Mouse (Mus musculus): Measurements from ENCODE around the gene Rfxank. TPM values are rescaled to one million over a fixed set of nuclear protein-coding genes. Genes with fewer than 3 reads are reported as not detected.
A peak's percentile ranks its signal among the peaks of the same experiment; 100 is the strongest.

Gene Rfxank
- polyA plus RNA-seq, 1 experiment from 2014 or later: 17.8 TPM

DNA sequence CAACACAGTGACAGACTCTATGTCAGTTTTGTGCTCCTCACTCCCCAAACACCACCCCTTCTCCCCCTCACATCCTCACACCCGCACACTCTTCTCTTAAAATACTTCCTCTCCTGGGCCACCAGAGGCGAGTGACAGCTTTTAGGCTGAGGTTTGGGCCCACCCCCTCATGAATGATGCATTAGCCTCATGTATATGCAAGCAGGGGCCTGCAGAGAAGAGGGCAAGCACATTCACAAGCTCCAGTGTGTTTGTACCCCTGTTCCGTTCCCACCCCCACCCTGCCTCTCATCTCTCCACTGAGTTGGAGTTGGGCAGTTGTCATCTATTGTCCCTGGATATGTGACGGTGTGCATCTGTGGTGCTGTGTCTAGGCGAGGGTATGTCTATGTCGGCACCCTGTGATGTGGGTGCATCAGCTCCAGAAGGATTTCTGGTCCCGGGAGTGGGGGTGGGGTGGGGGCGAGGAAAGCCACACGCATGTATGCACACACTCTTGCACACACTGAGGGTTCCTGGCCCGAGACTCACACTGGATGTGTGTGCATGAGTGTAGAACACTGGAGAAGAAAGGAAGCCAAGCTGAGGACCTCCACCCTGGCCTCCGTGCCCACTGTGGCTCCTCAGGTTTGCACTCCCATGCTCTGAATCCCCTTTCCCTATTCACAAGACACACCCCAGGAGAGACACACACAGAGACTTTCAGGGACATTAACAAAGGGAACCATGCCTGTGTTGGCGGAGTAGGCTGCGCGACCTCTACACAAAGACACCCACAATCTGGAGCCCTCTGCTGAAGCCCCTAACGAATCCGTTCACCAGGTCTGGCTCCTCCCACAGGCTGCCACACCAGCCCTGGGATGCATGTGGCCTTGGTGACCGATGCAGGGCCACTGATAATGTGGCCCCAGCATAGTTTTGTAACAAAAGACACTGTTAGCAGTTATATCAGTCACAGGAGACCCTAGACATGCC, 19.9 kb downstream of the Rfxank start:
- peak overlapping the region; percentile 96 for H3K27ac ChIP-seq (replicated peaks)
- peak overlapping the region; percentile 65 for H3K4me3 ChIP-seq
- H3K9me3 ChIP-seq: no peaks in the 10 kb centered on the region
- WGBS: 4% methylated on average over 17 of the region's 17 CpGs
- peaks cover 21% of the 10 kb centered on the region for H3K36me3 ChIP-seq
- peak; percentile 87 for ATAC-seq (ENCODE audit: low FRiP score, low read depth)
- H3K27me3 ChIP-seq: peaks cover 39% of the 10 kb centered on the region
- peaks cover 31% of the 10 kb centered on the region for H3K4me1 ChIP-seq
- peak overlapping the region; percentile 64 for H3K4me2 ChIP-seq (replicated peaks)
- H3K9ac ChIP-seq (replicated peaks): peak overlapping the region; percentile 91

GRCm38 (mm10) chr8:70117611-70118010, 21.3 kb downstream of the Rfxank start:
- 7% methylated on average over 9 of the region's 9 CpGs for WGBS
- Histone ChIP-seq H3K36me3 (peaks cover 35% of the 10 kb centered on the region), H3K27me3 (peaks cover 52% of the 10 kb centered on the region), H3K27ac (replicated peaks) (no peak overlapping the region), H3K4me2 (replicated peaks) (peak overlapping the region; percentile 64), H3K9me3 (no peaks in the 10 kb centered on the region), H3K4me3 (peak overlapping the region; percentile 65; the same call in 1 of the 2 replicates), H3K4me1 (peaks cover 38% of the 10 kb centered on the region), H3K9ac (replicated peaks) (peak overlapping the region; percentile 32; the same call in 1 of the 2 replicates)
- no peak for ATAC-seq (ENCODE audit: low FRiP score, low read depth)

GRCm38 (mm10) chr8:70114892-70115291, 24.1 kb downstream of the Rfxank start:
- Histone ChIP-seq H3K4me3 (no peak overlapping the region), H3K4me2 (replicated peaks) (no peak overlapping the region), H3K36me3 (peaks cover 62% of the 10 kb centered on the region), H3K27ac (replicated peaks) (no peak overlapping the region), H3K9ac (replicated peaks) (no peak overlapping the region; the same call in 1 of the 2 replicates), H3K4me1 (peaks cover 35% of the 10 kb centered on the region), H3K9me3 (no peaks in the 10 kb centered on the region), H3K27me3 (peaks cover 75% of the 10 kb centered on the region)
- ATAC-seq (ENCODE audit: low FRiP score, low read depth): no peak
- 67% methylated on average over 13 of the region's 13 CpGs for WGBS

DNA sequence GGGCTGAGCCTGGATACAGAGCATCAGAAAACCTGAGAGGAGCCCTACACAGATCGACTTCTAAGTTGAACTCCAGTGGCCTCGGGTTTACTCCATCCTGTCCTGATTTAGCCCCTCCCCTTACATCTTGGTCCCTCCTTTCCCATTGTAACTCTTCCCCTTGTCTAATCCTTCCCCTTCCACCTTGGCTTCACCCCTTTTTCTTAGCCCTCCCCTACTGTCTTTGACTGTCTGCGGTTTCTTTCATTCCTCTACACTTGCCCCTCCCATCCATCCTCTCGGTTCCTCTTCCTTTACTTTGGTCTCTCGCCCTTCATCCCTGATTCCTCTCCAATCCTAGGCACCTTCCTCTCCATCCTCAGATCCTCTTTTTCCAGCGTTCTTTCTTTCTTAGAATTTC, 24.5 kb downstream of the Rfxank start:
- 19% methylated on average over 6 of the region's 6 CpGs for WGBS
- no peaks in the 10 kb centered on the region for H3K9me3 ChIP-seq
- H3K4me2 ChIP-seq (replicated peaks): no peak overlapping the region
- H3K27ac ChIP-seq (replicated peaks): no peak overlapping the region
- peaks cover 32% of the 10 kb centered on the region for H3K4me1 ChIP-seq
- ATAC-seq (ENCODE audit: low FRiP score, low read depth): no peak
- peaks cover 75% of the 10 kb centered on the region for H3K27me3 ChIP-seq
- H3K9ac ChIP-seq (replicated peaks): no peak overlapping the region; the same call in 1 of the 2 replicates
- no peak overlapping the region for H3K4me3 ChIP-seq
- H3K36me3 ChIP-seq: peaks cover 66% of the 10 kb centered on the region

GRCm38 (mm10) chr8:70112401-70113016, 26.4 kb downstream of the Rfxank start:
- Histone ChIP-seq H3K4me3 (0 out of 2 replicates have a peak overlapping the region, but pooled peaks have one; percentile 12), H3K27me3 (peaks cover 70% of the 10 kb centered on the region), H3K4me1 (peaks cover 21% of the 10 kb centered on the region), H3K4me2 (replicated peaks) (peak overlapping the region; percentile 22), H3K27ac (replicated peaks) (no peak overlapping the region), H3K36me3 (peaks cover 86% of the 10 kb centered on the region), H3K9ac (replicated peaks) (0 out of 2 replicates have a peak overlapping the region, but pooled peaks have one; percentile 6), H3K9me3 (no peaks in the 10 kb centered on the region)
- peak; percentile 24; the same call in 1 of the 2 replicates for ATAC-seq (ENCODE audit: low FRiP score, low read depth)
- 7% methylated on average over 43 of the region's 43 CpGs for WGBS

DNA sequence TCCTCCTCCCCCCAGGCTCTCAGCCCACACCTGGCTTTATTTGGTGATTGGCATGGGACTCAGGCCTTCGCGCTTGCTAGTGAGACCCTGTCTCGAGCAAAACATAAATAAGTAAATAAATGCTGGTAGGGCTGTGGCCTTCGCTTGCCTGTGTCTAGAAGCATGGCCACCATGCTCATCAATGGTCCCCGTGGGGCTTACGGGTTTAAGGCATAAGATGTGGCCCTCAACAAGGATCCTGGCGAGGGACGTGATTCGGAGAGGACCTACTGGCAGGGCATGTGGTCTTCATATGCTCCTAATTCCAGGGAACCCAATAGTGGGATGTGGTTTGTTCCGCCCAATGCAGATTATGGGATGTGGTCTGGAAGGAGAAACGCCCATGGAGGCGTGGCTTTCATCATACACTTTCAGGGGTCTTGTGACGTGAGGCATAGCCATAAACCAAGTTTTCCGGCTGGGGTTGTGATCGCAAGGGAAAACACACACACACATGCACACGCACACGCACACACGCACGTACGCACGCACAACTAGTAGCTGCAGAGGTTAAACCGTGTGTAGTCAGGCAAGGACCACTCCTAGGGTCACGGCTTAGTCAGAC, 27.7 kb downstream of the Rfxank start:
- peaks cover 58% of the 10 kb centered on the region for H3K27me3 ChIP-seq
- H3K27ac ChIP-seq (replicated peaks): no peak overlapping the region
- ATAC-seq (ENCODE audit: low FRiP score, low read depth): no peak
- H3K4me2 ChIP-seq (replicated peaks): no peak overlapping the region
- H3K9ac ChIP-seq (replicated peaks): no peak overlapping the region
- H3K9me3 ChIP-seq: no peaks in the 10 kb centered on the region
- peaks cover 11% of the 10 kb centered on the region for H3K4me1 ChIP-seq
- peaks cover 98% of the 10 kb centered on the region for H3K36me3 ChIP-seq
- 58% methylated on average over 23 of the region's 23 CpGs for WGBS
- H3K4me3 ChIP-seq: no peak overlapping the region

GRCm38 (mm10) chr8:70110451-70110850, 28.5 kb downstream of the Rfxank start:
- no peak overlapping the region for H3K27ac ChIP-seq (replicated peaks)
- H3K4me2 ChIP-seq (replicated peaks): no peak overlapping the region
- 90% methylated on average over 2 of the region's 2 CpGs for WGBS
- no peak for ATAC-seq (ENCODE audit: low FRiP score, low read depth)
- no peak overlapping the region for H3K4me3 ChIP-seq
- peaks cover 98% of the 10 kb centered on the region for H3K36me3 ChIP-seq
- peaks cover 52% of the 10 kb centered on the region for H3K27me3 ChIP-seq
- H3K9me3 ChIP-seq: no peaks in the 10 kb centered on the region
- H3K9ac ChIP-seq (replicated peaks): no peak overlapping the region
- peaks cover 11% of the 10 kb centered on the region for H3K4me1 ChIP-seq

- Histone ChIP-seq H3K27ac (replicated peaks) (no peak overlapping the region), H3K4me1 (no peaks in the 10 kb centered on the region), H3K9me3 (no peaks in the 10 kb centered on the region), H3K27me3 (no peaks in the 10 kb centered on the region), H3K9ac (replicated peaks) (no peak overlapping the region), H3K4me2 (replicated peaks) (no peak overlapping the region), H3K4me3 (no peak overlapping the region), H3K36me3 (peaks cover 88% of the 10 kb centered on the region)
- WGBS: 83% methylated on average over 7 of the region's 7 CpGs
- ATAC-seq (ENCODE audit: low FRiP score, low read depth): no peak
Observed at GRCm38 (mm10) chr8:70104922-70105321, 34.0 kb downstream of the Rfxank start.

DNA sequence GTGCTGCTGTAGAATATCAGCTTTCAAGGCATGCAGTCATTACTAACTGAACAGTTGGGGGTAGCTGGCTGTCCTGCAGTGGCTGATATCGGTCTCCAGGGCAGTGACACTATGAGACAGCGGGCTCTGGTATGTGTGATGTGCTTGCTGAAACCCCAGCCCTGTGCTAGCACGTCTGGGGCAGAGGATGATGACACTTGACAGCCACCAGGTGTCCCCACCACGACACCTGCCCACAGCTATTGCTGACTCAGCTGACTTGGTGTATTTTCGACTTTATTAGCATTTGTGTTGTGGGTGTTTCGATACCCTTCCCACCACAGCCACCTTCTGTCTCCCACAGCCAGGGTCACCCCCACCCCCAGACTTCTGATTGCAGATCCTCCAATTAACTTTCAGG, 34.4 kb downstream of the Rfxank start:
- H3K36me3 ChIP-seq: peaks cover 88% of the 10 kb centered on the region
- no peaks in the 10 kb centered on the region for H3K4me1 ChIP-seq
- H3K9ac ChIP-seq (replicated peaks): no peak overlapping the region
- H3K4me3 ChIP-seq: no peak overlapping the region
- ATAC-seq (ENCODE audit: low FRiP score, low read depth): no peak
- H3K27me3 ChIP-seq: no peaks in the 10 kb centered on the region
- no peak overlapping the region for H3K4me2 ChIP-seq (replicated peaks)
- H3K27ac ChIP-seq (replicated peaks): no peak overlapping the region
- H3K9me3 ChIP-seq: no peaks in the 10 kb centered on the region
- 22% methylated on average over 6 of the region's 6 CpGs for WGBS

DNA sequence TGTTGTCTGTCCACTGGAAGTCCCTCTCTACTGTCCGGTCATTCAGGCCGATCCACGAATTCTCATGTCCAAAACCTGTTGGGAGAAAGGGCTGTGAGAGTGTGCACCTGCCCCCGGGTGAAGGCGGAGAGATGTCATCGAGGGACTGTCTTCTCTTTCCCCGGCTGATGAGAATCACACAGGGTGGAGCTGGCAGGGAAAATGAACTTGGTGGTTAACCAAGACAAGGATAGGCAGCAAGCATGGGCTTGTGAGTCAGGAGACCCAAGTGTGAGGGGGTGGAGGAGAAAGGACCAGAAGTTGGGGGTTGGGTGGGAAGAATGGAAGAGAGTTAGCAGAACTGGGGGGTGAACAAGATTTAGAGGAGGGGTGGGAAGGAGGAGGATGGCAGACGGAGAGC, 38.7 kb downstream of the Rfxank start:
- H3K4me2 ChIP-seq (replicated peaks): no peak overlapping the region
- no peak for ATAC-seq (ENCODE audit: low FRiP score, low read depth)
- no peak overlapping the region for H3K27ac ChIP-seq (replicated peaks)
- peaks cover 92% of the 10 kb centered on the region for H3K36me3 ChIP-seq
- H3K4me1 ChIP-seq: no peaks in the 10 kb centered on the region
- H3K9ac ChIP-seq (replicated peaks): no peak overlapping the region
- WGBS: 92% methylated on average over 8 of the region's 8 CpGs
- no peaks in the 10 kb centered on the region for H3K9me3 ChIP-seq
- no peak overlapping the region for H3K4me3 ChIP-seq
- no peaks in the 10 kb centered on the region for H3K27me3 ChIP-seq

GRCm38 (mm10) chr8:70099276-70099675, 39.7 kb downstream of the Rfxank start:
- H3K36me3 ChIP-seq: peaks cover 97% of the 10 kb centered on the region
- WGBS: 74% methylated on average over 8 of the region's 8 CpGs

DNA sequence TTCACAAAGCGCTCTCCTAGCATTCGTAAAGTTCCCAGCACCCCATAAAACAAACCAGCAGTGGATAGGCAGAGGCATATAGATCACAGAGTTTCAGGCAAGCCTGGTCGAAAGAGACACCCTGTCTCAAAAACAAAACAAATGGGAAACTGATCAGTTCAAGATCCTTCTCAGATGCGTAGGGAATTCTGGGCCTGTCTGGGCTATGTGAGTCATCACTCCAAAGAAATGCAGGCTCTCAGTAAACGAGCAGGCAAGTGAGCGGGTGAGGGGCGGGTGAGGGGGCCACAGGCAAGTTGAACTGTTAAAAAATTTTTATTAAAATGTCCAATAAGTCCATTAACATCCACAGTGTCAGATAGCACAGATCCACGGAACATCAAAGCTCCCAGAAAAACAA, 46.2 kb downstream of the Rfxank start:
- WGBS: 71% methylated on average over 8 of the region's 8 CpGs
- no peak for ATAC-seq (ENCODE audit: low FRiP score, low read depth)
- Histone ChIP-seq H3K9ac (replicated peaks) (no peak overlapping the region), H3K4me1 (peaks cover 17% of the 10 kb centered on the region; the same call in 1 of the 2 replicates), H3K36me3 (peaks cover 34% of the 10 kb centered on the region), H3K27me3 (peaks cover 25% of the 10 kb centered on the region), H3K9me3 (no peaks in the 10 kb centered on the region), H3K27ac (replicated peaks) (no peak overlapping the region), H3K4me2 (replicated peaks) (no peak overlapping the region), H3K4me3 (no peak overlapping the region)

More at GRCm38 (mm10) chr8:70099276-70099675, 39.7 kb downstream of the Rfxank start:
- no peaks in the 10 kb centered on the region for H3K27me3 ChIP-seq
- H3K4me1 ChIP-seq: no peaks in the 10 kb centered on the region
- no peak overlapping the region for H3K4me3 ChIP-seq
- no peaks in the 10 kb centered on the region for H3K9me3 ChIP-seq
- H3K27ac ChIP-seq (replicated peaks): no peak overlapping the region
- ATAC-seq (ENCODE audit: low FRiP score, low read depth): no peak
- H3K9ac ChIP-seq (replicated peaks): no peak overlapping the region
- no peak overlapping the region for H3K4me2 ChIP-seq (replicated peaks)

All from midbrain, embryonic 12.5 days (tissue).